Mouse (Mus musculus): ENCODE measurements at regions not wholly inside any gene's neighbourhood (a gene's known extent, or its start where the extent isn't known, plus 50 kb on each side); places are given as distances from the start of the nearest gene placed in this dataset.

DNA sequence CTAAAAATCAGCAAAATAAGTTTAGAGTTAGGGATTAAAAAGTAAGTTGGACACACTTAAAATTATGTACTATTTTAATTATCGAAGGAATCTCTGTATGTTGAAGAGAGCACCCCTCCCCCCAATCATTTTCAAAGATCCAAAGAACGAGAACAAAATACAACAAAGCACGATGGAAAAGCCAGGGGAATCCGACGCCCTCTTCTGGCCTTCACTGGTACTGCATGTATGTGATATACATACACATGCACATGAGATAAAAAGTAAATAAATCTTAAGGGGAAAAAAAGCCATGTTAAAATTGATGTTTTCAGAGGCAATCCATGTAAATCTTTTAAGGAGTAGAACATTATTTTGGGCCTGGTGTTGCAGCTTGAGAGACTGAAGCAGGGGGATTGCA, 155.9 kb upstream of the Zfp507 start:
- DNase-seq (ENCODE audit: low spot score) = no peak

- no peak for DNase-seq (ENCODE audit: low spot score)
These were observed 155.2 kb upstream of the Zfp507 start for GRCm38 (mm10) chr7:35958052-35958451.

- no peak for DNase-seq (ENCODE audit: low spot score)
These were observed 146.0 kb upstream of the Zfp507 start for GRCm38 (mm10) chr7:35948794-35949193.

- DNase-seq (ENCODE audit: low spot score) = no peak
These were observed 145.6 kb upstream of the Zfp507 start for GRCm38 (mm10) chr7:35948389-35948788.

DNA sequence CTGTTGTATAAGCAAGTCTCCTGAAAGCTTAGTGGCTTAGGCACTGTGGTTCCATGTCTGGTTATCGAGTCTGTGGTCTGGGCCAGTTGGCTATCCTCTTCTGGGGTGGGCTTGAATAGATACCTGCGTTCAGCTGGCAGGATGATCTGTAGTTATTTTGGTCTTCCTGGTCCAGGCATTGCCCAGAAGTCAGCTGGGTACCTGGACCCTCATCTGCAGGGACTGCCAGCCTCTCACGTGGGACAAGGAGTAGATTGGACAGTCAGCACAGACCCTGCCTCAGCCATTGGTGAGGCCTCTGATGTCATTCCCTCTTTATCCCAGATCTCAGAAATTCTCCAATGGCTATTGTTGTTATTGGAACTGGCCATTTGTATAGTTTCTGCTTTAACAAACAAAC, 138.3 kb upstream of the Zfp507 start:
- no peak for DNase-seq (ENCODE audit: low spot score)

GRCm38 (mm10) chr7:35938123-35938869, 135.5 kb upstream of the Zfp507 start:
- DNase-seq (ENCODE audit: low spot score) = no peak

- DNase-seq (ENCODE audit: low spot score) = no peak
These were observed 123.9 kb upstream of the Zfp507 start for GRCm38 (mm10) chr7:35926749-35927148.

DNA sequence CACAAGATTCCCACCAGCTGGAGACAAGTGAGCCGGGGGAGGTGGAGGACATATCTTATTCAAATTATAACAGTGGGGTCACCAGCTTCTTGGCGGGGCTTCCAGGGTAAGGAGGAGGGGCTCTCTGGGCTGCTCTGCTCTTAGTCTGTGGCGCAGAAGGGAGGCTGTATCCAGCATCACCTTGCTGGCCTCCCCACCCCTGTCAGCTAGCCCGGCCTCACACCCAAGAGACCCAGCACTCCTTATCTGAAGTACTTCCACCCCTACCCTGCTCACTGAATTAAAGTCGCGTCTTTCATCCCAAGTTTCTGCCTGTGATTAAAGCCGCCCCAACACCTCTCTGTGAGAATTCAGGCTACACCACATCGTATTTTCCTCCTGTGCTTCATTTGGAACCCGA, 119.8 kb upstream of the Zfp507 start:
- no peak for DNase-seq (ENCODE audit: low spot score)

GRCm38 (mm10) chr7:35920884-35921283, 118.1 kb upstream of the Zfp507 start:
- no peak for DNase-seq (ENCODE audit: low spot score)

DNA sequence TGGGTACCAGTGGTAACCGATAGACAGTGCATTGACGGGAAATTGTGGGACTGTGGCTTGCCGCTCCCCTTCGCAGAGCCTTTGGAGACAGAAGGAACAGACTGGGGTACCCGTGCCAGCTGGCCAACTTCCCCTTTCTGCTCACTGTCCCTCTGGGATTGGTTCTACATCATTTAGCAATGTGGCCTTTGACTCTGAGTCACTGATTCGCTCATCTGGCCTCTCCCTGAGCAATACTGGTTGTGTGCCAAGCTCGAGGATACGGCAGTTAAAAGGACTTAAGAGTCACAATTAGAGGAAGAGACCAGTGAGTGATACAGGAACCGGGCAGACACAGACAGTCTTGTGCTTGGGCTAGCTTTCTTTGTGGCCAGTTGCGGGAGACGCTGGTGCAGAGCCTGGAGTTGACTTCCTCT, 117.4 kb upstream of the Zfp507 start:
- no peak for DNase-seq (ENCODE audit: low spot score)

DNA sequence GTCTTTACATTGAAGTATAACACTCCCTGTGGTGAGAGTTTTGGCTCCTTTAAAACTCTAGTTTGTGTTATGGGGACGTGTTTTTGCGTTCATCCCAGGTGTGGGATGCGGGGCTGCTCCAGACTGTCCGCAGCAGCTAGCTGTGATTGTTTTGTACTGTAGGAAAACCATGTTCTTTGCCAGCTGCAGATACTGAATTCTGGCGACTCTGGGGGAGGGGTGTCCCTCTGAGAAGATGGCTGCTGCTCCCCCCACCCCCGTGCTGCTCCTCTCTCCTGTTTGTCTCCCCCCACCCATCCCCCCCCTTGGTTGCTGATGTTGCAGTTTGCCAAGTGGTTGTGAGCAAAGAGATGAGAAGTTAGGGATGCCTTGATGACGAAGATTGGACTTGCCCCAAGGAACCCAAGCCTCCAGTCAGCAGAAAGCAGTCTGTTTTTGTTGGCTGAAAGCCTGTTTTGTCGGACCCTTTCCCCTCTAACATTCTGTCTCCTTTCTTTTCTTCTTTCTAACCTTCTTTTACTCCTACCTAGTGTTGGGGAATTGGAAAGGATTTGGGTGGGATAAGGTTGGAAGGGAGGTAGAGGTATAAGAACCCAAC, 107.4 kb upstream of the Zfp507 start:
- DNase-seq (ENCODE audit: low spot score) = no peak

DNA sequence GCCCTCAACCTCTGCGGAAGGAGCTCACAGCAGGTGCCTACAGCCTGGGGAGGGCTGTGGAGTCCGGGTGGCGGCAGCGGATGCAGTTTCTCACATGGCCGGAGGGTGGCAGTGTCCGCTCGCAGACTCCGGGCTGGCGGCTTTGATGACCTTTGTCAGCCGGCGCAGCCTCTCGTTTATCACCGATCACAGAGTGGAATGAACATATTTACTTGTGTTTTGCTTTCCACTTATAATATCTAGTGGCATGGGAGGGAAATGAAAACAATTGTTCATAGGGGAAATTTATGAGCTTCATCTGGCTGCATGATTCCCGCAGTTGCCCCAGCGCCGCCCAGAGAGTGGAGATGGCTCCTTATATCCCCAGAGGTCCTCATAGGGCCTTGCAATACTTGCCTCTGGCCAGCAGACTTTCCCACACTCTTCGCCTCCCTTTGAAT, 99.2 kb upstream of the Zfp507 start:
- DNase-seq (ENCODE audit: low spot score) = peak; percentile 43

DNA sequence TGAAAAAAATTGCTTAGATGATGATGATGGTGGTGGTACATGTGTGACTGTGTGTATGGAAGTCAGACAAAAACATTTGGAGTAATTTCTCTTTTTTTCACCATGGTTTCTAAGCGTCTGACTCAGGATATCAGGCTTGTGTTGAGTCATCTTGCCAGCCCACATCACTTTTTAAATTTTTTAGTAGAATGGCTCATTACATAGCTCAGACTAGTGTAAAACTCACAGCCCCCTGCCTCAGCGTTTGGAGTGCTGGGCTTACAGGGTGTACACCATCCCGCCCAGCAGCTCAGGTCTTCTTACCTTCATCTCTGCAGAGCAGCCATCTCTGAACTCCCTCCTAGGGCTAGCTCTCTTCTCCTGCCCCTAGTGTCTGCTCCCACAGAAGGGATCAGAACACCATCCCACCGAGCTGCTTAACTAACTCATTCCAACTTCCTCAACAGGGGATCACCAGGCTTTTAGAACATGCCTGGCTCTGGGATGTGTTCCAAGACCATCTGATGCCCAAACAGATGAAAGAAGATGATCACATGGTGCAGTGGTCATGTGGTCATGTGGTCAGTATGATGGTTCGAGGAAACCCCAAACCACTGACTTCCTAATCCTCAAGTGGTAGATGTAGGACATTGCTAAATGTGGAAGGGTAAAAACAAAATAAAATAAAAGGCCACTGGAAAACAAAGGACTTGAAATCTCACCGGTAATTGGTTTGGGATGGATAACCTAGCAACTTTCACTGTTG, 96.1 kb upstream of the Zfp507 start:
- no peak for DNase-seq (ENCODE audit: low spot score)

GRCm38 (mm10) chr7:35893292-35893691, 90.5 kb upstream of the Zfp507 start:
- DNase-seq (ENCODE audit: low spot score) = no peak

- DNase-seq (ENCODE audit: low spot score) = no peak
These were observed 83.2 kb upstream of the Zfp507 start for GRCm38 (mm10) chr7:35886051-35886450.

GRCm38 (mm10) chr7:35879755-35880304, 77.0 kb upstream of the Zfp507 start:
- no peak for DNase-seq (ENCODE audit: low spot score)

- no peak for DNase-seq (ENCODE audit: low spot score)
These were observed 75.4 kb upstream of the Zfp507 start for GRCm38 (mm10) chr7:35878164-35878563.

DNA sequence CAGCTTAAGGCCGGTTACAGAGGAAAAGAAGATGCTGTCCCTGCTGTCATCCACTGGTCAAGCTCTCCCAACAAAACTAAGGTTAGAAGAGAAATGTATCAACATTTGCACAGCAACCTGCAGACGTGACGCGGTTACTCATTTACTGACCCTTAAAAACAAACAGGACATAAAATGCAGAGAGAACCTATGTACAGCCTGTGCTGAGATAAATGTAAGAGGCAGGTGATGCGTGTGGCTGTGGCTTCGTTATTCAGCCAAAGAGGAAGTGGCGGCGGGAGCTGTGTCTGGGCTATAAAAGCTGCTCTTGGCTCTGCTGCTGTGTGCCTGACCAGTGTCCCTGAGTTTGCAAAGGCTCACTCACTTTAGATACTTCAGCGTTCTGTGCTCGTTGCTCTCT, 58.2 kb upstream of the Zfp507 start:
- no peak for DNase-seq (ENCODE audit: low spot score)

- DNase-seq (ENCODE audit: low spot score) = peak; percentile 4
These were observed 56.8 kb upstream of the Zfp507 start for GRCm38 (mm10) chr7:35859601-35860000.

GRCm38 (mm10) chr7:35857693-35858092, 54.9 kb upstream of the Zfp507 start:
- no peak for DNase-seq (ENCODE audit: low spot score)
